Mouse (Mus musculus) gonadal fat pad, adult 2 months (tissue): ENCODE data around the gene Dysf. TPM values are rescaled to one million over a fixed set of nuclear protein-coding genes. Genes with fewer than 3 reads are reported as not detected.

Source experiments
- DNase-seq: peaks from one replicate; pipeline ENCODE4 v3.0.0-alpha.2; 2012; ENCODE audit warnings: low read depth
- polyA plus RNA-seq: library from polyadenylated mRNA; depleted of rRNA; stranded (reverse); fragments of >200 nt; gene quantifications from 2 replicates; pipeline ENCODE4 v1.2.3, GENCODE M21; 2012

The Dysf gene
- polyA plus RNA-seq, 1 experiment: 42.4 TPM

- no peak for DNase-seq
Observed at GRCm38 (mm10) chr6:84110377-84110776, 102.0 kb downstream of the Dysf start.

GRCm38 (mm10) chr6:84111106-84111505 lies 102.7 kb downstream of the Dysf start:
- no peak for DNase-seq

- no peak for DNase-seq
Observed at GRCm38 (mm10) chr6:84119731-84120530, 111.5 kb downstream of the Dysf start.

GRCm38 (mm10) chr6:84124609-84125008 lies 116.2 kb downstream of the Dysf start:
- DNase-seq: no peak

- no peak for DNase-seq
Observed at GRCm38 (mm10) chr6:84125101-84125500, 116.7 kb downstream of the Dysf start.

GRCm38 (mm10) chr6:84128229-84128628 lies 119.8 kb downstream of the Dysf start:
- no peak for DNase-seq

- DNase-seq: no peak
Observed at GRCm38 (mm10) chr6:84130867-84131266, 122.5 kb downstream of the Dysf start.

- no peak for DNase-seq
Observed at GRCm38 (mm10) chr6:84131539-84131938, 123.1 kb downstream of the Dysf start.

- DNase-seq: no peak
Observed at GRCm38 (mm10) chr6:84133053-84133452, 124.7 kb downstream of the Dysf start.

GRCm38 (mm10) chr6:84133996-84134721 lies 125.8 kb downstream of the Dysf start:
- DNase-seq: no peak

- no peak for DNase-seq
Observed at GRCm38 (mm10) chr6:84134722-84135394, 126.5 kb downstream of the Dysf start.

GRCm38 (mm10) chr6:84135709-84136108 lies 127.3 kb downstream of the Dysf start:
- DNase-seq: no peak

- no peak for DNase-seq
Observed at GRCm38 (mm10) chr6:84136345-84136744, 128.0 kb downstream of the Dysf start.

GRCm38 (mm10) chr6:84139932-84140331 lies 131.5 kb downstream of the Dysf start:
- no peak for DNase-seq

GRCm38 (mm10) chr6:84142481-84142880 lies 134.1 kb downstream of the Dysf start:
- no peak for DNase-seq

- DNase-seq: no peak
Observed at GRCm38 (mm10) chr6:84143328-84143727, 134.9 kb downstream of the Dysf start.

- DNase-seq: no peak
Observed at GRCm38 (mm10) chr6:84144393-84144792, 136.0 kb downstream of the Dysf start.

GRCm38 (mm10) chr6:84147206-84148004 lies 139.0 kb downstream of the Dysf start:
- no peak for DNase-seq

GRCm38 (mm10) chr6:84148470-84148869 lies 140.1 kb downstream of the Dysf start:
- DNase-seq: no peak

- DNase-seq: no peak
Observed at GRCm38 (mm10) chr6:84154508-84154907, 146.1 kb downstream of the Dysf start.

GRCm38 (mm10) chr6:84155765-84156164 lies 147.4 kb downstream of the Dysf start:
- no peak for DNase-seq
